Mouse (Mus musculus) embryonic facial prominence, embryonic 14.5 days (tissue): ENCODE measurements around the gene Dlst. TPM values are rescaled to one million over a fixed set of nuclear protein-coding genes. Genes with fewer than 3 reads are reported as not detected.
A peak's percentile ranks its signal among the peaks of the same experiment; 100 is the strongest.

ENCODE experiments used
- ATAC-seq: fragments of 200-750 bp; cut with Nextera tagmentation; 2 replicates; pipeline ENCODE4 v1.8.0; 2017; ENCODE audit warnings: low read depth, moderate number of reproducible peaks, moderate TSS enrichment
- DNase-seq: peaks from one replicate; pipeline ENCODE4 v3.0.0-alpha.2; 2015; ENCODE audit warnings: low spot score
- H3K27ac ChIP-seq: fragments of 300-500 bp; sonication (generic); replicated peaks from 2 replicates; pipeline ENCODE4 v1.5.1; 2014; ENCODE audit warnings: low read depth, mild to moderate bottlenecking, low read length, moderate library complexity
- H3K27me3 ChIP-seq: fragments of 300-500 bp; sonication (generic); replicated peaks from 2 replicates; pipeline ENCODE4 v1.6.1; 2014; ENCODE audit warnings: low read length; ENCODE audit not compliant: control insufficient read depth, insufficient read depth
- H3K36me3 ChIP-seq: fragments of 300-500 bp; sonication (generic); 2 replicates; pipeline ENCODE4 v1.6.1; 2014; ENCODE audit warnings: low read length, mixed read lengths; ENCODE audit not compliant: control insufficient read depth, insufficient read depth
- H3K4me1 ChIP-seq: fragments of 300-500 bp; sonication (generic); 2 replicates; pipeline ENCODE4 v1.6.1; 2014; ENCODE audit warnings: antibody characterized with exemption, low read length; ENCODE audit not compliant: control insufficient read depth, insufficient read depth
- H3K4me2 ChIP-seq: fragments of 300-500 bp; sonication (generic); 2 replicates; pipeline ENCODE4 v1.6.1; 2014; ENCODE audit warnings: low read depth, mild to moderate bottlenecking, low read length, moderate library complexity, mixed read lengths
- H3K4me3 ChIP-seq: fragments of 300-500 bp; sonication (generic); 2 replicates; pipeline ENCODE4 v1.5.1; 2014; ENCODE audit warnings: low read depth, mild to moderate bottlenecking, low read length
- H3K9ac ChIP-seq: fragments of 300-500 bp; sonication (generic); 2 replicates; pipeline ENCODE4 v1.6.1; 2014; ENCODE audit warnings: low read depth, mild to moderate bottlenecking, low read length, moderate library complexity, mixed read lengths
- H3K9me3 ChIP-seq: fragments of 300-500 bp; sonication (generic); 2 replicates; pipeline ENCODE4 v1.6.1; 2016; ENCODE audit warnings: low read length; ENCODE audit not compliant: control insufficient read depth
- WGBS: fragments of 180-500 bp; shearing (Covaris S2); extraction: QIAGEN DNeasy Blood & Tissue Kit; methylation state at CpG from one replicate; pipeline ENCODE4 v1.1.7; 2014; 5-methylcytosine and 5-hydroxymethylcytosine counted together
- polyA plus RNA-seq: library from polyadenylated mRNA; unstranded; fragments of >200 nt; fragmentation: Nextera tagmentation; extraction: Ambion mirVana; gene quantifications from 2 replicates; pipeline ENCODE4 v1.2.1, GENCODE M21; 2014

Dlst gene
- polyA plus RNA-seq, 1 experiment from 2014 or later = 112 TPM

DNA sequence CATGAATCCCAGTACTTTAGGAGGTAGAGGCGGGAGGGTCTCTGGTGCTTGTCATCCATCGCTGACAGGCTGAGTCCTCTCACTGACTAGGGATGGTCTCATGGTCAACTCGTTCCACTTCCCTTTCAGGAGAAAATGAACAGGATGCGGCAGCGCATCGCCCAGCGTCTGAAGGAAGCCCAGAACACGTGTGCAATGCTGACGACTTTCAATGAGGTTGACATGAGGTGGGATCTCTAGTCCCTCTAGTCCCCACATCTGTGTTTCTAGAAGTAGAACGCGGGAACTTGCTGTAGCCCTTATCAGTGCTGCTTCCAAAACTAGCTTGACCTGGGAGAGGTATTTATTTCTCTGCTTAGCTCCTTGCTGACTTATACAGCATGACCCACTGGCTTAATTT is 13.0 kb downstream of the Dlst start:
- Histone ChIP-seq H3K36me3 (peaks cover 95% of the 10 kb centered on the region), H3K4me3 (no peak overlapping the region), H3K27me3 (no peaks in the 10 kb centered on the region), H3K4me1 (no peaks in the 10 kb centered on the region), H3K4me2 (no peak overlapping the region), H3K27ac (no peak overlapping the region), H3K9ac (no peak overlapping the region), H3K9me3 (no peaks in the 10 kb centered on the region)
- ATAC-seq = no peak
- 95% methylated on average over 11 of the region's 11 CpGs for WGBS
- DNase-seq = no peak

DNA sequence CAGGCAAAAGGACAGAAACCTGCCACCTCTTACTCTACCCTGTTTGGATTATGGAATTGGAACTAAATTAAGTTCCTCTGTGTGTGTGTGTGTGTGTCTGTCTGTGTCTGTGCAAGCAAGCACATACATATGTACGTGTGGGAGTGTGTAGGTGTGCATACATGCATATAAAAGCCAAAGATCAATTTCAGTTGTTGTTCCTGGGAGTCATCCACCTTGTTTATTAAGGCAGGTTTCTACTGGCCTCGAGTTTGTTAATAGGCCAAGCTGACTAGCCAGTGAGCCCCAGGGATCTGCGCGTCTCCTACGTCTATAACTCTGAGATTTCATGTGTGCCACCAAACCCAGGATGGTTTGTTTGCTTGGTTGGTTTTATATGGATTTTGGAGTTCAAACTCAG is 14.1 kb downstream of the Dlst start:
- no peak overlapping the region for H3K27ac ChIP-seq
- no peak overlapping the region for H3K9ac ChIP-seq
- WGBS = 93% methylated on average over 5 of the region's 5 CpGs
- H3K36me3 ChIP-seq = peaks cover 93% of the 10 kb centered on the region
- no peaks in the 10 kb centered on the region for H3K9me3 ChIP-seq
- no peaks in the 10 kb centered on the region for H3K27me3 ChIP-seq
- no peak overlapping the region for H3K4me3 ChIP-seq
- no peak for ATAC-seq
- DNase-seq = no peak
- no peak overlapping the region for H3K4me2 ChIP-seq
- H3K4me1 ChIP-seq = no peaks in the 10 kb centered on the region

DNA sequence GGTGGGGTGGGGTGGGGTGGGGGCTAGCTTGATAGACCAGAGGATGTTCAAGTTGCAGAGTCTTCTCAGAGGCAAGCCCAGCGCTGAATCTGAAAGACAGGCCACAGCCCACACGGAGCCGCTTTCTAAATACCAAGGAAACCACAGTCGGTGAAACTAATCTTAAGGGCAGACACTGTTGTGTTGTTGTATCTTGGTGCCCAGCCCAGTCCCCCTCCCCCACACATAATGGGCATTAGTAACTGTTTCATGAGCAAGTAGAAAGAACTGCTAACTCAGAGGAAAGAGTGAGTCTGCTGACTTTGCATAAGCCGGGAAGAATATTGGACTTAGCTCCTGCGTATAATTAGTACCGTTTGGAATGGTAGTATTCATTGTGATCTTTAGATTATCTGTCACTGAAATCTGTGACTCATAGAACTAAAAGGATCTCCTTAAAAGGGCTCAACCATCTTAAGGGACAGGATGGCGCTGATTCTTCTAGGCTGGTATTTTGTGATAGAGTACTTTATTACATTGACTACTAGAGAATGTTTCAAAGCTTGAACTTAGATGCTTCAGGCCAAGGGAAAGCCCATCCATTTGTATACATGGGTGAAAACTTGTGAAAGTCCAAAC is 16.5 kb downstream of the Dlst start:
- WGBS = 73% methylated on average over 8 of the region's 8 CpGs

DNA sequence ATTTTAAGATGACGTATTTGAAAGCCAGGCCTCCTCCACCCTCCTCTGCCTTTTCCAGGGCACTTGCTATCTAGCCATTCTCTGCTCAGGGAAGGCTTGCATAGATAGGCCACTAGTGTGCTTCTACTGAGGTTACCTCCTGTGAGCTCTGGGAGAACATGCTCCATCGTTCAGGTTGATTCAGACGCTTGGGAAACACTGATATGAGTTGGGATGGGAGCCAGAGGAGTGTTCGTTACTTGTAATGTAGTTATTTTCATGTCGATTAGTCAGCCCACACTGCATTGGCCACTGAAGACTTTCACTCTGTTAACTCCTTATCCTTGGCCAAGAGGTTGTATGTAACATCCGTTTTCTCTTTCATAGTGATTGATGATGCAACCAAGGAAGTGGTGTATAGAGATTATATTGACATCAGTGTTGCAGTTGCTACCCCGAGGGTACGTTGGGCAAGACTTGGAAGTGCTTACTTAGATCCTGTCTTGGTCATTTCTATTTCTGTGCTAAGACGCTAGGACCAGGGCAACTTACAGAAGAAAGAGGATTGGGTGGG is 18.9 kb downstream of the Dlst start:
- Histone ChIP-seq H3K36me3 (peaks cover 95% of the 10 kb centered on the region), H3K4me2 (no peak overlapping the region), H3K9ac (no peak overlapping the region), H3K27me3 (no peaks in the 10 kb centered on the region), H3K4me1 (no peaks in the 10 kb centered on the region), H3K4me3 (no peak overlapping the region), H3K9me3 (no peaks in the 10 kb centered on the region), H3K27ac (no peak overlapping the region)
- ATAC-seq = no peak
- DNase-seq = no peak
- 95% methylated on average over 9 of the region's 9 CpGs for WGBS

More for the DNA sequence above, 16.5 kb downstream of the Dlst start:
- H3K4me2 ChIP-seq = no peak overlapping the region
- no peak overlapping the region for H3K4me3 ChIP-seq
- no peaks in the 10 kb centered on the region for H3K27me3 ChIP-seq
- ATAC-seq (peak; percentile 17; the same call in 1 of the 2 replicates), DNase-seq (peak; percentile 56)
- H3K36me3 ChIP-seq = peaks cover 95% of the 10 kb centered on the region
- peak overlapping the region; percentile 61; the same call in 1 of the 2 replicates for H3K27ac ChIP-seq
- H3K4me1 ChIP-seq = no peaks in the 10 kb centered on the region
- H3K9ac ChIP-seq = no peak overlapping the region
- no peaks in the 10 kb centered on the region for H3K9me3 ChIP-seq

DNA sequence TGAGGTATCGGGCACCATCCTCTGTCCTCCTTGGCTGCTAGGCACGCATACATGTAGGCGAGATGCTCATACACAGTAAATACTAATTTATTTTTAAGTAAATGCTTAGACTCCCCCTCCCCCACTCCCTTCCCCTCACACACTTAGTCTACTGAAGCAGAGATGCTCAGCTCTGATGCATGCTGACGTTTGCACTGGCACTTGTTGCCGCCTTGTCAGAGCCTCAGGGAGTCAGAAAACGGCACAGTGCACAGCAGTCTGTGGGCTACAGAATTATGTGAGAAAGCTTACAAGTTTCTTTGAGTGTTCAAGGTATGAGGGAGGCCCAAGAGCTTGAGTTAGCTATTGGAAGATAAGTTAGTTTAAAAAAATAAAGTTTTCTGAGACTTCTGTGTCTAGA is 20.7 kb downstream of the Dlst start:
- no peak overlapping the region for H3K9ac ChIP-seq
- 90% methylated on average over 6 of the region's 6 CpGs for WGBS
- ATAC-seq = no peak
- no peaks in the 10 kb centered on the region for H3K9me3 ChIP-seq
- H3K27me3 ChIP-seq = no peaks in the 10 kb centered on the region
- DNase-seq = no peak
- no peak overlapping the region for H3K4me3 ChIP-seq
- H3K27ac ChIP-seq = no peak overlapping the region
- H3K4me2 ChIP-seq = no peak overlapping the region
- H3K36me3 ChIP-seq = peaks cover 92% of the 10 kb centered on the region
- H3K4me1 ChIP-seq = peaks cover 6% of the 10 kb centered on the region; the same call in 1 of the 2 replicates

DNA sequence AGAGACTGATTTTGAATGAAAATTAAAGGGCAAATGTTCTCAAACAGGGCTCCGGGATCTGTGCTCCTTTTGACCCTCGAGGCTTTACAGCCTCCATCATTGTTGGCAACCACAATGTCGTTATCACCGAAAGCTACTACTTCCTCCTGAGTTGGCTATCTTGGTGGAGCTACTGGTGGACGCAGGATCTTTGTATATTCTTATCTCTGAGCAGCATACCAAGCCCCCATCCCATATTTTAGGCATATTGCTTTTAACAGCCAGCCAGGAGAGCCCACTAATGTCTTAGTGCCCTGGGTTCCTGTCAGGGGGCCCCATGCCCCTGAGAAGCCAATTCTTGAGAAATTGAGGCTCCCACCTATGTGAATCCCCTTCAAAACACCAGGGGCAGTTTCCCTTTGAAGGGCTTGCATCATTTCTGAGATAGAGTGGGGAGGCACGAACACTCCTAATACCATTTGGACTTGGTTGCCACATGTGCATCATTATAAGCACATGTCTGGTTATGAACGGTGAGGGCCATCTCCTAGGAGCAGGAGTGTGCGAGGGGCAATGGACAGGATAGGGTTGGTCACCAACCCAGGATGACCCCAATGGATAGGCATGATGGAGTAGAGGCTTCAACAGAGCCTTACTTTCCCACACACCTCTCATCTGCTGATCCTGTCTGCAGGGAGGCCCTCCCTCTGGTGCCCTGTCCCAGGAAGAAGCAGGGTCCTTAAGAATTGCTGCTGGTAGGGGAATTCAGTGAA is 23.6 kb downstream of the Dlst start:
- no peaks in the 10 kb centered on the region for H3K27me3 ChIP-seq
- DNase-seq (no peak), ATAC-seq (no peak)
- peaks cover 65% of the 10 kb centered on the region for H3K36me3 ChIP-seq
- no peak overlapping the region for H3K27ac ChIP-seq
- no peaks in the 10 kb centered on the region for H3K9me3 ChIP-seq
- no peak overlapping the region for H3K9ac ChIP-seq
- 76% methylated on average over 8 of the region's 8 CpGs for WGBS
- no peak overlapping the region for H3K4me2 ChIP-seq
- peaks cover 6% of the 10 kb centered on the region; the same call in 1 of the 2 replicates for H3K4me1 ChIP-seq
- no peak overlapping the region for H3K4me3 ChIP-seq

DNA sequence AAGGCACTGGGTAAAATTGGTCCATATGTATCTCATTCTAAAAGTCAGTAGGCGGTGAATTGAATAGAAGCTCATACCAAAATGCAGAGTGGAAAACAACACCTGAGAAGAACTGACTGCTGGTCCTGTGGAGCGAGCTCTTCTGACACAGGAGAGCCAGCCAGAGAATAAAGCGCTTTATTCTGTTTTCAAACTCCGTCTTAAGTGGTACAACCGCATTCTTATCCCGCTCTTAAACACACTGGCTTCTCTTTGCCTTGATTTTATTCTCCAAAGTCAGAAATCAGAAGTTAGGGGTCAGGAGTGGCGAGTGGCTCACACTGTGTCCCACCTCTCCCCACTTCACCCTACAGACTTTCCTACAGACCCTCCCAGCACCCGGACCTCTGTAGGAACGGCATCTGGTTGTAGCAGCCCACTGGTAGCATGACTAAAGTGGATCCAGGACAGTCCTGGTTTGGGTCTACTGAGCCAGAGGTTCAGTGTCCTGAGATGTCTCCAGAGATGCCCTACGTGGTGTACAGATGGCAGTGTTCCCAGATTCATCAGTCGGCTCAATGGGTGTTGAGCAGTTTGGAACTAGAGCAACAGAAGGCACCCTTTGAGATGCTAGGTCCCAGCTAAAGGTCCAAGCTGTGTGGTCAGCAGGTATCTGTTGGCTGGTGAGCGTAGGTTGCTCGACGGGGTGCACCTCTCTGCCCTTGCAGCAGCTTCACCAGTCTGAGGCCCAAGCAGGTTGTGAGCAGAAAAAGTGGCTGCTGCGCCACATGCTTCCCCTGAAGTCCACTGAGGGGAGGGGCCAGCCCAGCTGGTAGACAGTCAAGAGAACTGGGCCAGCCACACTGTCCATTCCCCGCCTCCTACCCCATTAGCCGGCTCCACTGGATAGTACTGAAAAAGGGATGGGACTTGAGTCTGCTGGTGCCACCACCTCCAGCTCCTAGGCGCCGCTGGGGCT is 25.2 kb downstream of the Dlst start:
- H3K4me3 ChIP-seq = no peak overlapping the region
- WGBS = 71% methylated on average over 18 of the region's 19 CpGs
- no peaks in the 10 kb centered on the region for H3K9me3 ChIP-seq
- ATAC-seq (peak; percentile 24; the same call in 1 of the 2 replicates), DNase-seq (no peak)
- peaks cover 50% of the 10 kb centered on the region for H3K36me3 ChIP-seq
- H3K4me2 ChIP-seq = no peak overlapping the region
- no peaks in the 10 kb centered on the region for H3K27me3 ChIP-seq
- no peak overlapping the region for H3K9ac ChIP-seq
- peaks cover 6% of the 10 kb centered on the region; the same call in 1 of the 2 replicates for H3K4me1 ChIP-seq
- H3K27ac ChIP-seq = no peak overlapping the region

DNA sequence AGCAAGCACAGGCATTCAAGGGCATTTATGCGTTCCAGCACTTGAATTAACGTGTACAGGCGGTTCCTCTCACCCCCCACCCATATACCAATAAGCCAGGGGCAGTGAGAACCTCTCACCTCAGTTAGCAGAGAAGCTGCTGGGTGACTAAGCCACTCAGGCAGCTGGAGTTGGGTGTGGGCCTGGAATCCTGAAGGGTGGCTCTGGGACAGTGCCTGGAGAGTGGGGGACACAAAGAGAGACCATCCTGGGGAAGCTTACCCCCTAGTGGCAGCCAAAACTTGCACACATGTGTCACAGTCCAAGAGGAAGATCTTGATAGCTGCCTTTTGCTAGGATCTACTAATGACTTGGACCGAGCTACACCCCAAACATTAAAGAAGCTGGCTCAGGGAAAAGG is 26.0 kb downstream of the Dlst start:
- WGBS = 75% methylated on average over 4 of the region's 4 CpGs
- H3K9me3 ChIP-seq = no peaks in the 10 kb centered on the region
- no peak overlapping the region for H3K4me2 ChIP-seq
- no peak overlapping the region for H3K27ac ChIP-seq
- no peaks in the 10 kb centered on the region for H3K27me3 ChIP-seq
- ATAC-seq (no peak), DNase-seq (no peak)
- H3K4me3 ChIP-seq = no peak overlapping the region
- H3K4me1 ChIP-seq = peaks cover 6% of the 10 kb centered on the region; the same call in 1 of the 2 replicates
- no peak overlapping the region for H3K9ac ChIP-seq
- H3K36me3 ChIP-seq = peaks cover 41% of the 10 kb centered on the region
